Mouse (Mus musculus) cerebellum, postnatal 14 days (tissue): ENCODE measurements around the gene Wdr86.
"Not testable (repeated sequence)": the region's sequence is repeated elsewhere in the genome, so short reads cannot be mapped to it uniquely, and the experiment has no call there.

ENCODE experiments used
- DNase-seq, 2 experiments: peaks; one replicate each; pipeline ENCODE4 v3.0.0; 2021; ENCODE audit warnings: mixed read lengths in 2 of 2

Gene Wdr86

GRCm38 (mm10) chr5:24730986-24731385, 459 bp upstream of the Wdr86 start:
- no peak for DNase-seq

- DNase-seq, result no peak
Observed at GRCm38 (mm10) chr5:24729797-24730487, 585 bp downstream of the Wdr86 start.

- peak in 1 of 2 experiments; percentile 68 for DNase-seq
Observed at GRCm38 (mm10) chr5:24726901-24727836, 3.4 kb downstream of the Wdr86 start.

GRCm38 (mm10) chr5:24725897-24726296, 4.6 kb downstream of the Wdr86 start:
- no peak for DNase-seq

GRCm38 (mm10) chr5:24724805-24725204, 5.7 kb downstream of the Wdr86 start:
- DNase-seq, result no peak

GRCm38 (mm10) chr5:24724270-24724634, 6.3 kb downstream of the Wdr86 start:
- DNase-seq, result no peak

- no peak for DNase-seq
Observed at GRCm38 (mm10) chr5:24723527-24724269, 6.8 kb downstream of the Wdr86 start.

- no peak for DNase-seq
Observed at GRCm38 (mm10) chr5:24719852-24720251, 10.7 kb downstream of the Wdr86 start.

- no peak for DNase-seq
Observed at GRCm38 (mm10) chr5:24718076-24718475, 12.5 kb downstream of the Wdr86 start.

GRCm38 (mm10) chr5:24713987-24714386, 16.5 kb downstream of the Wdr86 start:
- DNase-seq, result peak; percentile 30 to 47

GRCm38 (mm10) chr5:24713199-24713598, 17.3 kb downstream of the Wdr86 start:
- DNase-seq, result peak; percentile 93

- DNase-seq, result no peak
Observed at GRCm38 (mm10) chr5:24711615-24712014, 18.9 kb downstream of the Wdr86 start.

GRCm38 (mm10) chr5:24709962-24710361, 20.6 kb downstream of the Wdr86 start:
- DNase-seq, result peak; percentile 23 to 52

GRCm38 (mm10) chr5:24704615-24705014, 25.9 kb downstream of the Wdr86 start:
- DNase-seq, result no peak

GRCm38 (mm10) chr5:24701271-24701670, 29.3 kb downstream of the Wdr86 start:
- no peak for DNase-seq

- DNase-seq, result no peak
Observed at GRCm38 (mm10) chr5:24696704-24697103, 33.8 kb downstream of the Wdr86 start.

GRCm38 (mm10) chr5:24687696-24688095, 42.8 kb downstream of the Wdr86 start:
- DNase-seq, result no peak

- not testable (repeated sequence) for DNase-seq
Observed at GRCm38 (mm10) chr5:24686671-24687420, 43.7 kb downstream of the Wdr86 start.

GRCm38 (mm10) chr5:24686176-24686575, 44.4 kb downstream of the Wdr86 start:
- DNase-seq, result no peak

GRCm38 (mm10) chr5:24685366-24686093, 45.0 kb downstream of the Wdr86 start, which contains the start of gene Nub1:
Gene Nub1, plus strand, starts transcription at chr5:24685532.
- DNase-seq, result peak; percentile 99 to 100

GRCm38 (mm10) chr5:24684578-24685365, 45.8 kb downstream of the Wdr86 start:
- peak; percentile 41 to 52 for DNase-seq
